Mouse (Mus musculus) liver, embryonic 16.5 days (tissue): ENCODE measurements around the gene Vmn2r100. TPM values are rescaled to one million over a fixed set of nuclear protein-coding genes. Genes with fewer than 3 reads are reported as not detected.

Experiments
- ATAC-seq: fragments of 200-750 bp; cut with Nextera tagmentation; 2 replicates; pipeline ENCODE4 v1.8.0; 2017; ENCODE audit warnings: low read depth, mild to moderate bottlenecking, moderate number of reproducible peaks, moderate library complexity
- H3K27ac ChIP-seq: fragments of 300-500 bp; sonication (generic); 2 replicates; pipeline ENCODE4 v1.5.1; 2014; ENCODE audit warnings: mild to moderate bottlenecking, low read length
- H3K27me3 ChIP-seq: fragments of 300-500 bp; sonication (generic); 2 replicates; pipeline ENCODE4 v1.6.1; 2014; ENCODE audit warnings: low read depth, low read length, mixed read lengths; ENCODE audit not compliant: control insufficient read depth, insufficient read depth
- H3K36me3 ChIP-seq: fragments of 300-500 bp; sonication (generic); 2 replicates; pipeline ENCODE4 v1.6.1; 2014; ENCODE audit warnings: mild to moderate bottlenecking; ENCODE audit not compliant: control insufficient read depth, insufficient read depth
- H3K4me1 ChIP-seq: fragments of 300-500 bp; sonication (generic); 2 replicates; pipeline ENCODE4 v1.6.1; 2014; ENCODE audit warnings: low read depth, low read length, mixed read lengths; ENCODE audit not compliant: control insufficient read depth
- H3K4me2 ChIP-seq: fragments of 300-500 bp; sonication (generic); 2 replicates; pipeline ENCODE4 v1.6.1; 2014; ENCODE audit warnings: low read depth, low read length, mixed read lengths
- H3K4me3 ChIP-seq: fragments of 300-500 bp; sonication (generic); 2 replicates; pipeline ENCODE4 v1.5.1; 2014; ENCODE audit warnings: low read depth, mild to moderate bottlenecking, low read length
- H3K9ac ChIP-seq: fragments of 300-500 bp; sonication (generic); 2 replicates; pipeline ENCODE4 v1.6.1; 2014; ENCODE audit warnings: low read depth, low read length
- H3K9me3 ChIP-seq: fragments of 300-500 bp; sonication (generic); replicated peaks from 2 replicates; pipeline ENCODE4 v1.6.1; 2016; ENCODE audit warnings: low read length; ENCODE audit not compliant: control insufficient read depth
- polyA plus RNA-seq: library from polyadenylated mRNA; unstranded; fragments of >200 nt; fragmentation: Nextera tagmentation; extraction: Ambion mirVana; gene quantifications from 2 replicates; pipeline ENCODE4 v1.2.1, GENCODE M21; 2015

Vmn2r100 gene
- polyA plus RNA-seq = not detected in 2 replicates

- no peaks in the 10 kb centered on the region for H3K9me3 ChIP-seq
- H3K36me3 ChIP-seq = no peaks in the 10 kb centered on the region
- no peak within 1 kb of the TSS for H3K27ac ChIP-seq
- H3K4me1 ChIP-seq = no peaks in the 10 kb centered on the region
- no peak within 1 kb of the TSS for H3K4me3 ChIP-seq
- H3K4me2 ChIP-seq = no peak within 1 kb of the TSS
- H3K27me3 ChIP-seq = no peaks in the 10 kb centered on the region
- H3K9ac ChIP-seq = no peak within 1 kb of the TSS
- ATAC-seq = no peak
Observed at GRCm38 (mm10) chr17:19504432-19504831, at the start of gene Vmn2r100. TSS of gene Vmn2r100 (plus strand) at chr17:19504732.

- Histone ChIP-seq H3K36me3 (no peaks in the 10 kb centered on the region), H3K4me1 (no peaks in the 10 kb centered on the region), H3K4me2 (no peak overlapping the region), H3K4me3 (no peak overlapping the region), H3K27me3 (no peaks in the 10 kb centered on the region), H3K27ac (no peak overlapping the region), H3K9ac (no peak overlapping the region), H3K9me3 (no peaks in the 10 kb centered on the region)
- no peak for ATAC-seq
Observed at GRCm38 (mm10) chr17:19482866-19483265, 21.7 kb upstream of the Vmn2r100 start.

- Histone ChIP-seq H3K4me1 (no peaks in the 10 kb centered on the region), H3K4me3 (no peak within 1 kb of the TSS), H3K36me3 (no peaks in the 10 kb centered on the region), H3K27ac (no peak within 1 kb of the TSS), H3K9ac (no peak within 1 kb of the TSS), H3K9me3 (no peaks in the 10 kb centered on the region), H3K4me2 (no peak within 1 kb of the TSS), H3K27me3 (no peaks in the 10 kb centered on the region)
- ATAC-seq = no peak
Observed at GRCm38 (mm10) chr17:19576927-19577326, 72.4 kb downstream of the Vmn2r100 start, which contains the start of gene Vmn2r101. TSS of gene Vmn2r101 (plus strand) at chr17:19577227.

Other genes with a start within 250 kb of the Vmn2r100 start
- gene Vmn2r99, start 142.8 kb upstream of the Vmn2r100 start, polyA plus RNA-seq = not detected in 2 replicates
- not detected in 2 replicates for gene Vmn2r101, start 72.5 kb downstream of the Vmn2r100 start, polyA plus RNA-seq
- gene Vmn2r102, start 155.6 kb downstream of the Vmn2r100 start, polyA plus RNA-seq = not detected in 2 replicates